Mouse (Mus musculus): ENCODE data around the gene Phf1.
"Not testable (repeated sequence)": the region's sequence is repeated elsewhere in the genome, so short reads cannot be mapped to it uniquely, and the experiment has no call there.

Gene Phf1

GRCm38 (mm10) chr17:26932839-26933398, at the start of gene Phf1:
Phf1 (plus strand) TSS chr17:26933052.
- DNase-seq (ENCODE audit: low spot score) = peak; percentile 94

GRCm38 (mm10) chr17:26883585-26883984, 49.3 kb upstream of the Phf1 start:
- no peak for DNase-seq (ENCODE audit: low spot score)

- peak; percentile 91 for DNase-seq (ENCODE audit: low spot score)
These were observed 47.6 kb upstream of the Phf1 start for GRCm38 (mm10) chr17:26884995-26885926.

GRCm38 (mm10) chr17:26886047-26886749, 46.7 kb upstream of the Phf1 start:
- peak; percentile 86 for DNase-seq (ENCODE audit: low spot score)

- DNase-seq (ENCODE audit: low spot score) = peak; percentile 63
These were observed 44.9 kb upstream of the Phf1 start for GRCm38 (mm10) chr17:26887926-26888325.

- DNase-seq (ENCODE audit: low spot score) = no peak
These were observed 40.0 kb upstream of the Phf1 start for GRCm38 (mm10) chr17:26892635-26893375.

- DNase-seq (ENCODE audit: low spot score) = no peak
These were observed 39.4 kb upstream of the Phf1 start for GRCm38 (mm10) chr17:26893492-26893891.

GRCm38 (mm10) chr17:26894342-26894741, 38.5 kb upstream of the Phf1 start:
- no peak for DNase-seq (ENCODE audit: low spot score)

- peak; percentile 45 for DNase-seq (ENCODE audit: low spot score)
These were observed 37.3 kb upstream of the Phf1 start for GRCm38 (mm10) chr17:26895578-26895977.

- peak; percentile 78 for DNase-seq (ENCODE audit: low spot score)
These were observed 31.9 kb upstream of the Phf1 start for GRCm38 (mm10) chr17:26900916-26901315.

GRCm38 (mm10) chr17:26904320-26904719, 28.5 kb upstream of the Phf1 start:
- DNase-seq (ENCODE audit: low spot score) = no peak

- DNase-seq (ENCODE audit: low spot score) = not testable (repeated sequence)
These were observed 25.3 kb upstream of the Phf1 start for GRCm38 (mm10) chr17:26907506-26907905.

- DNase-seq (ENCODE audit: low spot score) = no peak
These were observed 17.6 kb upstream of the Phf1 start for GRCm38 (mm10) chr17:26915248-26915647.

GRCm38 (mm10) chr17:26916711-26917482, 16.0 kb upstream of the Phf1 start, which contains the start of gene Kifc5b:
Kifc5b (plus strand) TSS chr17:26917091.
- peak; percentile 100 for DNase-seq (ENCODE audit: low spot score)

GRCm38 (mm10) chr17:26917560-26917959, 15.3 kb upstream of the Phf1 start:
- DNase-seq (ENCODE audit: low spot score) = not testable (repeated sequence)

- no peak for DNase-seq (ENCODE audit: low spot score)
These were observed 14.5 kb upstream of the Phf1 start for GRCm38 (mm10) chr17:26918343-26918742.

- DNase-seq (ENCODE audit: low spot score) = not testable (repeated sequence)
These were observed 13.3 kb upstream of the Phf1 start for GRCm38 (mm10) chr17:26919516-26919915.

- DNase-seq (ENCODE audit: low spot score) = not testable (repeated sequence)
These were observed 10.5 kb upstream of the Phf1 start for GRCm38 (mm10) chr17:26922368-26922767.

- DNase-seq (ENCODE audit: low spot score) = not testable (repeated sequence)
These were observed 7.4 kb upstream of the Phf1 start for GRCm38 (mm10) chr17:26925414-26925813.

GRCm38 (mm10) chr17:26931795-26932194, 1.1 kb upstream of the Phf1 start:
- DNase-seq (ENCODE audit: low spot score) = peak; percentile 70

GRCm38 (mm10) chr17:26933419-26933818, 567 bp downstream of the Phf1 start:
- DNase-seq (ENCODE audit: low spot score) = peak; percentile 39

All from adipocyte (in vitro differentiated cells).